Mouse (Mus musculus) intestine, embryonic 16.5 days (tissue): ENCODE data around the gene Tmem44. TPM values are rescaled to one million over a fixed set of nuclear protein-coding genes. Genes with fewer than 3 reads are reported as not detected.

Source experiments
- ATAC-seq: fragments of 200-750 bp; cut with Nextera tagmentation; 2 replicates; pipeline ENCODE4 v1.8.0; 2017; ENCODE audit warnings: moderate TSS enrichment, moderate library complexity
- H3K27ac ChIP-seq: fragments of 300-500 bp; sonication (generic); 2 replicates; pipeline ENCODE4 v1.5.1; 2014; ENCODE audit warnings: mild to moderate bottlenecking, low read length
- H3K27me3 ChIP-seq: fragments of 300-500 bp; sonication (generic); replicated peaks from 2 replicates; pipeline ENCODE4 v1.6.1; 2014; ENCODE audit warnings: low read length, control low read depth, mixed read lengths; ENCODE audit not compliant: control insufficient read depth, insufficient read depth
- H3K36me3 ChIP-seq: fragments of 300-500 bp; sonication (generic); 2 replicates; pipeline ENCODE4 v1.6.1; 2014; ENCODE audit warnings: low read length, control low read depth; ENCODE audit not compliant: control insufficient read depth, insufficient read depth
- H3K4me1 ChIP-seq: fragments of 300-500 bp; sonication (generic); 2 replicates; pipeline ENCODE4 v1.6.1; 2014; ENCODE audit warnings: low read length, control low read depth, mixed read lengths; ENCODE audit not compliant: control insufficient read depth, insufficient read depth
- H3K4me2 ChIP-seq: fragments of 300-500 bp; sonication (generic); 2 replicates; pipeline ENCODE4 v1.6.1; 2014; ENCODE audit warnings: low read depth, low read length, control low read depth
- H3K4me3 ChIP-seq: fragments of 300-500 bp; sonication (generic); 2 replicates; pipeline ENCODE4 v1.5.1; 2014; ENCODE audit warnings: mild to moderate bottlenecking, low read length
- H3K9ac ChIP-seq: fragments of 300-500 bp; sonication (generic); 2 replicates; pipeline ENCODE4 v1.6.1; 2014; ENCODE audit warnings: low read depth, low read length
- H3K9me3 ChIP-seq: fragments of 300-500 bp; sonication (generic); 2 replicates; pipeline ENCODE4 v1.6.1; 2016; ENCODE audit warnings: low read length, control low read depth; ENCODE audit not compliant: control insufficient read depth
- WGBS: fragments of 180-500 bp; shearing (Covaris S2); extraction: QIAGEN DNeasy Blood & Tissue Kit; methylation state at CpG from one replicate; pipeline ENCODE4 v1.1.7; 2014; 5-methylcytosine and 5-hydroxymethylcytosine counted together
- polyA plus RNA-seq: library from polyadenylated mRNA; unstranded; fragments of >200 nt; fragmentation: Nextera tagmentation; extraction: Ambion mirVana; gene quantifications from 2 replicates; pipeline ENCODE4 v1.2.1, GENCODE M21; 2015

Gene Tmem44
- polyA plus RNA-seq, 1 experiment from 2014 or later = 8.4 TPM

- Histone ChIP-seq H3K27ac (no peak overlapping the region), H3K4me3 (no peak overlapping the region), H3K9me3 (no peaks in the 10 kb centered on the region), H3K4me1 (peaks cover 5% of the 10 kb centered on the region; the same call in 1 of the 2 replicates), H3K27me3 (no peaks in the 10 kb centered on the region), H3K4me2 (no peak overlapping the region), H3K9ac (no peak overlapping the region), H3K36me3 (no peaks in the 10 kb centered on the region)
- 0 out of 2 replicates have a peak, but pooled peaks have one; percentile 20 for ATAC-seq
- 24% methylated on average over 4 of the region's 4 CpGs for WGBS
Measured at GRCm38 (mm10) chr16:30491742-30492141, 58.9 kb downstream of the Tmem44 start.

GRCm38 (mm10) chr16:30490791-30491190 is 59.9 kb downstream of the Tmem44 start:
- Histone ChIP-seq H3K9me3 (no peaks in the 10 kb centered on the region), H3K4me2 (no peak overlapping the region), H3K36me3 (no peaks in the 10 kb centered on the region), H3K4me1 (peaks cover 5% of the 10 kb centered on the region; the same call in 1 of the 2 replicates), H3K9ac (no peak overlapping the region), H3K4me3 (no peak overlapping the region), H3K27me3 (no peaks in the 10 kb centered on the region), H3K27ac (no peak overlapping the region)
- no peak for ATAC-seq
- WGBS = 63% methylated on average over 2 of the region's 2 CpGs

- H3K36me3 ChIP-seq = no peaks in the 10 kb centered on the region
- WGBS = 67% methylated on average over 4 of the region's 4 CpGs
- no peaks in the 10 kb centered on the region for H3K9me3 ChIP-seq
- no peak overlapping the region for H3K27ac ChIP-seq
- peaks cover 5% of the 10 kb centered on the region; the same call in 1 of the 2 replicates for H3K4me1 ChIP-seq
- H3K27me3 ChIP-seq = no peaks in the 10 kb centered on the region
- no peak for ATAC-seq
- H3K4me3 ChIP-seq = no peak overlapping the region
- H3K4me2 ChIP-seq = no peak overlapping the region
- no peak overlapping the region for H3K9ac ChIP-seq
Measured at GRCm38 (mm10) chr16:30490316-30490715, 60.3 kb downstream of the Tmem44 start.

GRCm38 (mm10) chr16:30489662-30490061 is 61.0 kb downstream of the Tmem44 start:
- no peak overlapping the region for H3K27ac ChIP-seq
- no peak overlapping the region for H3K4me2 ChIP-seq
- ATAC-seq = no peak
- H3K27me3 ChIP-seq = no peaks in the 10 kb centered on the region
- no peaks in the 10 kb centered on the region for H3K9me3 ChIP-seq
- H3K4me1 ChIP-seq = peaks cover 5% of the 10 kb centered on the region; the same call in 1 of the 2 replicates
- no peaks in the 10 kb centered on the region for H3K36me3 ChIP-seq
- H3K9ac ChIP-seq = no peak overlapping the region
- H3K4me3 ChIP-seq = no peak overlapping the region
- 56% methylated on average over 4 of the region's 4 CpGs for WGBS

GRCm38 (mm10) chr16:30486498-30486897 is 64.1 kb downstream of the Tmem44 start:
- H3K27ac ChIP-seq = no peak overlapping the region
- H3K9me3 ChIP-seq = no peaks in the 10 kb centered on the region
- 49% methylated on average over 4 of the region's 4 CpGs for WGBS
- H3K27me3 ChIP-seq = no peaks in the 10 kb centered on the region
- peak; percentile 57; the same call in 1 of the 2 replicates for ATAC-seq
- no peak overlapping the region for H3K4me3 ChIP-seq
- peaks cover 5% of the 10 kb centered on the region; the same call in 1 of the 2 replicates for H3K4me1 ChIP-seq
- H3K4me2 ChIP-seq = no peak overlapping the region
- no peak overlapping the region for H3K9ac ChIP-seq
- no peaks in the 10 kb centered on the region for H3K36me3 ChIP-seq

GRCm38 (mm10) chr16:30477791-30478190 is 72.9 kb downstream of the Tmem44 start:
- no peaks in the 10 kb centered on the region for H3K9me3 ChIP-seq
- no peak for ATAC-seq
- H3K4me2 ChIP-seq = no peak overlapping the region
- no peak overlapping the region for H3K4me3 ChIP-seq
- no peak overlapping the region for H3K27ac ChIP-seq
- no peaks in the 10 kb centered on the region for H3K36me3 ChIP-seq
- 86% methylated on average over 5 of the region's 5 CpGs for WGBS
- H3K9ac ChIP-seq = no peak overlapping the region
- no peaks in the 10 kb centered on the region for H3K27me3 ChIP-seq
- H3K4me1 ChIP-seq = no peaks in the 10 kb centered on the region

- Histone ChIP-seq H3K9me3 (no peaks in the 10 kb centered on the region), H3K4me1 (peaks cover 3% of the 10 kb centered on the region; the same call in 1 of the 2 replicates), H3K9ac (no peak overlapping the region), H3K4me3 (no peak overlapping the region), H3K36me3 (no peaks in the 10 kb centered on the region), H3K4me2 (no peak overlapping the region), H3K27ac (no peak overlapping the region), H3K27me3 (no peaks in the 10 kb centered on the region)
- ATAC-seq = no peak
- 72% methylated on average over 3 of the region's 3 CpGs for WGBS
Measured at GRCm38 (mm10) chr16:30477006-30477405, 73.6 kb downstream of the Tmem44 start.

GRCm38 (mm10) chr16:30475633-30476461 is 74.8 kb downstream of the Tmem44 start:
- H3K27ac ChIP-seq = no peak overlapping the region

GRCm38 (mm10) chr16:30472447-30472846 is 78.2 kb downstream of the Tmem44 start:
- peak overlapping the region; percentile 28 for H3K27ac ChIP-seq
- H3K4me3 ChIP-seq = no peak overlapping the region
- H3K9me3 ChIP-seq = 0 out of 2 replicates have a peak, but pooled peaks cover 3% of the 10 kb centered on the region
- 41% methylated on average over 5 of the region's 5 CpGs for WGBS
- ATAC-seq = peak; percentile 36; the same call in 1 of the 2 replicates
- no peak overlapping the region for H3K9ac ChIP-seq
- H3K27me3 ChIP-seq = no peaks in the 10 kb centered on the region
- H3K36me3 ChIP-seq = no peaks in the 10 kb centered on the region
- H3K4me2 ChIP-seq = no peak overlapping the region
- H3K4me1 ChIP-seq = peaks cover 3% of the 10 kb centered on the region; the same call in 1 of the 2 replicates

More at GRCm38 (mm10) chr16:30475633-30476461, 74.8 kb downstream of the Tmem44 start:
- no peaks in the 10 kb centered on the region for H3K27me3 ChIP-seq
- H3K4me2 ChIP-seq = no peak overlapping the region
- H3K9ac ChIP-seq = no peak overlapping the region
- WGBS = 68% methylated on average over 10 of the region's 10 CpGs
- H3K36me3 ChIP-seq = no peaks in the 10 kb centered on the region
- H3K4me1 ChIP-seq = peaks cover 3% of the 10 kb centered on the region; the same call in 1 of the 2 replicates
- H3K9me3 ChIP-seq = 0 out of 2 replicates have a peak, but pooled peaks cover 2% of the 10 kb centered on the region
- no peak for ATAC-seq
- no peak overlapping the region for H3K4me3 ChIP-seq
